In genomic region chr12:21260494-21261256, GRCm38 (mm10) we compare ENCODE assay signal across 9 mouse cellular contexts. TPM values are rescaled to one million over a fixed set of nuclear protein-coding genes. Genes with fewer than 3 reads are reported as not detected.
DNase-seq lines count a peak whose midpoint lies in the region; ATAC-seq and TF ChIP-seq lines count a peak whose summit lies in the region.
"Had no signal": no experiment of that assay in that cellular context is flagged by ENCODE, and none has a peak within 500 bp of the region (broad histone marks: within the 10 kb centered on the region; RNA-seq: fewer than 3 reads in every experiment).

No protein-coding gene starts in this region.

- no peak overlapping the region for H3K9ac ChIP-seq in heart, postnatal 0 days (replicated peaks; ENCODE audit: low read depth, low read length)

- peaks cover 55% of the 10 kb centered on the region for H3K36me3 ChIP-seq in heart, postnatal 0 days (replicated peaks; ENCODE audit: control insufficient read depth, insufficient read depth, low read length)
- H3K36me3 ChIP-seq in thymus, adult 2 months (ENCODE audit: control insufficient read depth, insufficient read depth, low read length) = no peaks in the 10 kb centered on the region

- H3K4me3 ChIP-seq in heart, postnatal 0 days (ENCODE audit: low read depth, low read length) = no peak overlapping the region
- H3K4me3 ChIP-seq in thymus, adult 2 months (ENCODE audit: control insufficient read depth, insufficient read depth, low read length) = no peak overlapping the region
- H3K4me3 ChIP-seq: megakaryocyte, embryonic 14.5 days had no signal

- H3K27ac ChIP-seq in heart, postnatal 0 days (ENCODE audit: low read depth) = no peak overlapping the region
- H3K27ac ChIP-seq in thymus, adult 2 months (ENCODE audit: control insufficient read depth, insufficient read depth, low read length) = no peak overlapping the region

- H3K4me1 ChIP-seq in heart, postnatal 0 days (ENCODE audit: control insufficient read depth, insufficient read depth) = no peaks in the 10 kb centered on the region
- no peaks in the 10 kb centered on the region for H3K4me1 ChIP-seq in thymus, adult 2 months (replicated peaks; ENCODE audit: control insufficient read depth, insufficient read depth, low read length)

- no peak for TF ChIP-seq POLR2A in thymus, adult 2 months (IDR thresholded peaks at IDR 0.05; ENCODE audit: control insufficient read depth, extremely low read depth, insufficient read depth, low read length, poor library complexity)

- no peaks in the 10 kb centered on the region for H3K9me3 ChIP-seq in heart, postnatal 0 days (replicated peaks; ENCODE audit: control insufficient read depth, low read length)
- H3K9me3 ChIP-seq: megakaryocyte, embryonic 14.5 days had no signal

- no peaks in the 10 kb centered on the region for H3K27me3 ChIP-seq in heart, postnatal 0 days (ENCODE audit: control insufficient read depth, insufficient read depth, low read length)
- no peaks in the 10 kb centered on the region for H3K27me3 ChIP-seq in thymus, adult 2 months (ENCODE audit: control insufficient read depth, insufficient read depth, low read length)
- H3K27me3 ChIP-seq: megakaryocyte, embryonic 14.5 days had no signal

- WGBS in heart, postnatal 0 days = 86% methylated on average over 6 of the region's 6 CpGs
- WGBS in thymus, adult 2 months = 94% methylated on average over 6 of the region's 6 CpGs

- peak; percentile 48 for TF ChIP-seq CTCF in heart, postnatal 0 days (IDR thresholded peaks at IDR 0.05; ENCODE audit: low read depth)
- TF ChIP-seq CTCF in thymus, adult 2 months (IDR thresholded peaks at IDR 0.05; ENCODE audit: borderline replicate concordance, control insufficient read depth, extremely low read depth, insufficient read depth, low read length, poor library complexity) = no peak

- no peak for TF ChIP-seq EP300 in heart, postnatal 0 days (IDR thresholded peaks at IDR 0.05; ENCODE audit: low read depth)

- ATAC-seq in heart, postnatal 0 days (ENCODE audit: insufficient read depth, low read depth) = no peak

- DNase-seq in heart, postnatal 0 days (ENCODE audit: low spot score) = no peak
- no peak for DNase-seq in heart, postnatal 36 days
- peak; percentile 40 for DNase-seq in thymus, adult 2 months
- DNase-seq in thymus, adult 18-20 months = no peak
- DNase-seq in kidney, postnatal 36 days = peak; percentile 24 to 62
- DNase-seq in urinary bladder, postnatal 36 days (ENCODE audit: low spot score in 2 of 2) = no peak
- no peak for DNase-seq in right cerebral cortex, postnatal 14 days
- DNase-seq in urinary bladder, postnatal 10 days (ENCODE audit: low spot score) = no peak

- H3K4me2 ChIP-seq in heart, postnatal 0 days (ENCODE audit: low read depth, low read length) = no peak overlapping the region

- intact Hi-C loops in heart, postnatal 36 days (cut with DNase I) = no loop called here

RNA-seq across cellular contexts. Expression of gene Cpsf3, which starts 24.5 kb away (rescaled TPM):
- 26.7 and 28.6 TPM in 2 replicates for total RNA-seq in heart, postnatal 0 days (2014; rRNA removed; ENCODE audit: low replicate concordance)
- polyA plus RNA-seq in heart, postnatal 0 days (2015; fragmentation: Nextera tagmentation; extraction: Ambion mirVana) = 51.8 and 52.5 TPM in 2 replicates
- total RNA-seq in heart, postnatal 36 days (2021) = 10 to 100 TPM; 37.3 to 37.7 TPM
- 28.6 and 45.3 TPM in 2 replicates for polyA plus RNA-seq in thymus, adult 2 months (2012; rRNA removed)

RNA-seq across cellular contexts. Expression of gene Itgb1bp1, which starts 25.4 kb away (rescaled TPM):
- total RNA-seq in heart, postnatal 0 days (2014; rRNA removed; ENCODE audit: low replicate concordance) = 29.8 and 37.5 TPM in 2 replicates
- 42.1 and 43.4 TPM in 2 replicates for polyA plus RNA-seq in heart, postnatal 0 days (2015; fragmentation: Nextera tagmentation; extraction: Ambion mirVana)
- total RNA-seq in heart, postnatal 36 days (2021) = 10 to 100 TPM; 44.6 to 44.9 TPM
- 16.2 and 18.0 TPM in 2 replicates for polyA plus RNA-seq in thymus, adult 2 months (2012; rRNA removed)

RNA-seq across cellular contexts. Expression of gene Iah1, which starts 55.5 kb away (rescaled TPM):
- total RNA-seq in heart, postnatal 0 days (2014; rRNA removed; ENCODE audit: low replicate concordance) = 41.3 and 59.2 TPM in 2 replicates
- polyA plus RNA-seq in heart, postnatal 0 days (2015; fragmentation: Nextera tagmentation; extraction: Ambion mirVana) = 44.8 and 49.0 TPM in 2 replicates
- total RNA-seq in heart, postnatal 36 days (2021) = 10 to 100 TPM; 12.2 to 17.4 TPM
- 50.1 and 53.6 TPM in 2 replicates for polyA plus RNA-seq in thymus, adult 2 months (2012; rRNA removed)

Comparison
In these comparisons a context has a peak if more than half of its experiments do, and no peak if none do; other contexts are left out.
1. DNase-seq: peak in thymus, adult 2 months (single experiment) and kidney, postnatal 36 days (2 of 2); none in heart, postnatal 0 days (single experiment), heart, postnatal 36 days (0 of 2), thymus, adult 18-20 months (0 of 2), urinary bladder, postnatal 36 days (0 of 2), right cerebral cortex, postnatal 14 days (single experiment) and urinary bladder, postnatal 10 days (single experiment).